Mouse (Mus musculus) hindbrain, embryonic 11.5 days (tissue): ENCODE data around the gene Anapc16. TPM values are rescaled to one million over a fixed set of nuclear protein-coding genes. Genes with fewer than 3 reads are reported as not detected.

ENCODE experiments used
- ATAC-seq: fragments of 200-750 bp; cut with Nextera tagmentation; 2 replicates; pipeline ENCODE4 v1.8.0; 2017; ENCODE audit warnings: mild to moderate bottlenecking, moderate TSS enrichment, moderate library complexity; ENCODE audit not compliant: low FRiP score
- DNase-seq: peaks from one replicate; pipeline ENCODE4 v3.0.0-alpha.2; 2015; ENCODE audit warnings: low spot score
- H3K27ac ChIP-seq: fragments of 300-500 bp; sonication (generic); 2 replicates; pipeline ENCODE4 v1.5.1; 2014; ENCODE audit warnings: mild to moderate bottlenecking, low read depth, low read length
- H3K27me3 ChIP-seq: fragments of 300-500 bp; sonication (generic); 2 replicates; pipeline ENCODE4 v1.6.1; 2014; ENCODE audit warnings: mild to moderate bottlenecking, low read length, moderate library complexity, mixed read lengths; ENCODE audit not compliant: control insufficient read depth, insufficient read depth
- H3K36me3 ChIP-seq: fragments of 300-500 bp; sonication (generic); 2 replicates; pipeline ENCODE4 v1.6.1; 2014; ENCODE audit warnings: mild to moderate bottlenecking, low read length, moderate library complexity, mixed read lengths; ENCODE audit not compliant: control insufficient read depth, insufficient read depth
- H3K4me1 ChIP-seq: fragments of 300-500 bp; sonication (generic); replicated peaks from 2 replicates; pipeline ENCODE4 v1.6.1; 2014; ENCODE audit warnings: low read length, mixed read lengths; ENCODE audit not compliant: control insufficient read depth, insufficient read depth
- H3K4me2 ChIP-seq: fragments of 300-500 bp; sonication (generic); replicated peaks from 2 replicates; pipeline ENCODE4 v1.6.1; 2014; ENCODE audit warnings: mild to moderate bottlenecking, low read depth, low read length
- H3K4me3 ChIP-seq: fragments of 300-500 bp; sonication (generic); 2 replicates; pipeline ENCODE4 v1.5.1; 2014; ENCODE audit warnings: low read depth, low read length
- H3K9ac ChIP-seq: fragments of 300-500 bp; sonication (generic); 2 replicates; pipeline ENCODE4 v1.6.1; 2014; ENCODE audit warnings: low read depth, low read length
- H3K9me3 ChIP-seq: fragments of 300-500 bp; sonication (generic); 2 replicates; pipeline ENCODE4 v1.6.1; 2016; ENCODE audit warnings: low read length; ENCODE audit not compliant: control insufficient read depth
- WGBS: fragments of 180-500 bp; shearing (Covaris S2); extraction: QIAGEN DNeasy Blood & Tissue Kit; methylation state at CpG from one replicate; pipeline ENCODE4 v1.1.7; 2014; 5-methylcytosine and 5-hydroxymethylcytosine counted together
- polyA plus RNA-seq: library from polyadenylated mRNA; unstranded; fragments of >200 nt; fragmentation: Nextera tagmentation; extraction: Ambion mirVana; gene quantifications from 2 replicates; pipeline ENCODE4 v1.2.1, GENCODE M21; 2014

Gene Anapc16
- polyA plus RNA-seq, 1 experiment from 2014 or later, result 115 TPM

DNA sequence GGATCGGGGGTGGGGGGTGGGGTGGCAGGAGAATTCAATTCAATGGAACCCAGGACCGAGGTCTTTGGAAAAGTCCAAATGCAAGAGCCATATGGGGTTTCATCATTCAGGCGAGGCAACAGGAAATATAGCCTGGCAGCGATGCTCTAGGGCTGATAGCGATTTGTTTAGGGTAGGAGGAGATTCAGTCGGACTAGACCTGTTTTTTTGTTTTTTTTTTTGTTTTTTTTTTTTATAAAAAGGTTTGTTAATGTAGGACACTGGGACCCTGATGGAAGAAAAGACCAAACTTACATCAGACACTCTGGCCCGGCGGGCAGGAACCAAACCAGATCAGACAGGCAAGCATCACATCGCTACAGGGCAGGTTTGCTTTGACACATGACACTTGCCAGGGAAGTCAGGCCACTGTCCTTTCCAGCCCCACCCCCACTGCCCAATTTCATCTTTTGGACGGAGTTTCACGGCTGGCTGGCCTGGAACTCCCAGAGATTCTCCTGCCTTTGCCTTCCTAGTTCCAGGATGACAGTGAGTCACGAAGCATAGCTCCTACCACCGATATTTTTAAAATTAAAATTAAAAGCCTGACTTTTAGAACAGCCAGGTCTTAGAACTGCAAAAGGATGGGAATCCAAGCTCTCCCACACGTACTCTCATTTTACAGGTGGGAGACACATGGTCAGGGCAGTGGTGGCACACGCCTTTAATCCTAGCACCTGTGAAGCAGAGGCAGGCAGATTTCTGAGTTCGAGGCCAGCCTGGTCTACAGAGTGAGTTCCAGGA, 50.0 kb downstream of the Anapc16 start:
- Histone ChIP-seq H3K4me1 (peaks cover 6% of the 10 kb centered on the region), H3K4me3 (peak overlapping the region; percentile 67), H3K27me3 (no peaks in the 10 kb centered on the region), H3K9me3 (no peaks in the 10 kb centered on the region), H3K27ac (peak overlapping the region; percentile 95), H3K36me3 (no peaks in the 10 kb centered on the region), H3K4me2 (peak overlapping the region; percentile 86), H3K9ac (peak overlapping the region; percentile 59)
- DNase-seq (peak; percentile 55), ATAC-seq (no peak)
- 19% methylated on average over 16 of the region's 16 CpGs for WGBS

DNA sequence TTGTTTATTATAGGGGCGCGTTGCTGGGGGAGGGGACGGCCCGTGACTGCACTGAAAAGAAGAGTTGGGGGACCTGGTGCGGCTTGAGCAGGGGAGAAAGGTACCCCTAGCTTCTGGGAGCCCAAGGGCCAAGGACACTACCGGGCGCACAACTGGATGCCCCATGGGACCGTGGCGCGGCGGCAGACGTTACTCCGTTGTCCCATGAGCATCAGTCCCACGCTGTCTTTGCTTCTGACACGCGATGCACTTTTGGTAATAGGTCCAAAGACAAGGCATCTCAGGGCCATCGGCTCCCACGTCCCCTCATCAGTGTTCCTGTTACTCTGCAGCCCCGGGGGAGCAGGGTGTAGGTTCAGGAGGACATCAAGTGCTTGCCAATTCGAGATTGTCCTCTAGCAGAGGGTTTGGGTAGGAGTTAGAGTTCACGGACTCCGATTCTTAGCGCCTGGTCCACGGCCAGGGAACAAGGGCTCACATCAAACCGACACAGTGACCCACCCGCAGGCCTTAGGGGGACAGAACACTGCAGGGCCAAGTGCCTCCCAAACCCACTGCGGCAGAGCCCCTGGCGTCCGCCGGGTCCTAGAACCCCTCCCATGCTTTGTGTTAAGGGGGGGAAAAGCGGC, 50.7 kb downstream of the Anapc16 start:
- Histone ChIP-seq H3K36me3 (no peaks in the 10 kb centered on the region), H3K27ac (peak overlapping the region; percentile 95), H3K27me3 (no peaks in the 10 kb centered on the region), H3K4me1 (peaks cover under 1% of the 10 kb centered on the region), H3K9me3 (no peaks in the 10 kb centered on the region), H3K9ac (peak overlapping the region; percentile 59), H3K4me2 (peak overlapping the region; percentile 86), H3K4me3 (peak overlapping the region; percentile 67)
- DNase-seq (peak; percentile 84), ATAC-seq (peak; percentile 56)
- WGBS, result 1% methylated on average over 31 of the region's 31 CpGs

DNA sequence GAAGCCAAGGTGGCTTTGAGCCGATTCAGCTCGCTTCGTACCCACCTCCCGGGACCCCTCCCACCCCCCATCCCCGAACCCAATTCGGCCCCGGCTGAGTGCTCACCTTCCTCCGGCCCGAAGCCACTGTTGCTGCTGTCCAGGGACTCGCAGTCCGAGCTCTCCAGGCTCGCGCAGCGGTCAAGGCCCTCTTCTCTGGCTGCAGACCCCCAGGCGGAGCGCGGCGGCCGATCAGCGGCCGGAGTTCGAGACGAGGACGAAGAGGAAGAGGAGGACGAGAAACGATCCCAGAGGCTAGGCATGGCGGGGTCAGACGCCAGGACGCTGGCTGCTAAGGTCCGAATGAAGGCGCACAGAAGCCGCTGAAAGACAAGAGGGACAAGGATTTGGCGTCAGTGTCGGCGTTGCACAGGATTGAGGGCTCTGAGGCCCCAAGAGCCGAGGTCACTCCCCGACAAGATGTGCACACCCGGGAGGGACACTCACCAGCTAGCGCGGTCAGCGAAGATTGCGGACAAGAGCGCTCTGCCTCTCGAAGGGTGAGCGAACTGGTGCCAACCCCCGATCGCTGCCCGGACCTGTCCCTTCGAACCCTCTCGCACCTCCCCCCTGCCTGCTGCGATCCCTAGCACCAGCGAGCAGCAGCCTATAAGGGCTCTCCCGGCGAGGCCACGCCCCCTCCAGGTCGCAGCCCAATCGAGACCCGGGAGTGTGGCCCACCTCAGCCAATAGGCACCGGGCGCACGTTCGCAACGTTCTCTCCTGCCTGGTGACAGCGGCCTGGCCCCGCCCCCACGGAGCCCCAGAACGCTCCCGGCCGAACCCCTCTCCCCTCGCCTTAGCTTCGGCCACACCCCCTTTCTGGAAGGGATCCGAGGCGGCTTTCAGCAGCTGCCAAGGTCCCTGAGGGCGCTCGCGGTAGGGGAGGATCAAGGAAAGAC, 51.5 kb downstream of the Anapc16 start, which contains the start of gene Ddit4:
Gene Ddit4, minus strand, starts transcription at position 624 of the 941 bp plus-strand sequence.
- ATAC-seq, result peak; percentile 96
- no peaks in the 10 kb centered on the region; the same call in 1 of the 2 replicates for H3K4me1 ChIP-seq
- under 1% methylated on average over 71 of the region's 76 CpGs for WGBS

DNA sequence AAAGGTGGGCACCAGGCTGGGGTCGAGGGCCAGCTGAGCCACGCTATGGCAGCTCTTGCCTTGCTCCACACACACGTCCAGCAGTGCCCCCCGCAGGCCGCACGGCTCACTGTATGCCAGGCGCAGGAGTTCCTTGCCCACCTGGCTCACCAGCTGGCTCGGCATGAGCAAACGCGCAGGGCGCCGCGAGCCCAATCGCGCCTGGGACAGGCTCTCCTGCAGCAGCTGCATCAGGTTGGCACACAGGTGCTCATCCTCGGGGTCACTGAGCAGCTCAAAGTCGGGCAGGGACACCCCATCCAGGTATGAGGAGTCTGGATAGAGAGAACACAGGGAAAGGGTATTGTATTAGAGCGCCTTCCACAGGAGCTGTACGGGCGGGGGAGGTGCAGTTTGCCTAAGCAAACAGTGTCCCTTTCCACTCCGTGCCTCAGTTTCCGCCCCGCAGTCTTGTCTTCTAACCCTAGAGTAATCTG, 52.2 kb downstream of the Anapc16 start:
- no peaks in the 10 kb centered on the region; the same call in 1 of the 2 replicates for H3K4me1 ChIP-seq
- H3K9ac ChIP-seq, result peak overlapping the region; percentile 84
- ATAC-seq, result peak; percentile 26
- H3K9me3 ChIP-seq, result no peaks in the 10 kb centered on the region
- peak overlapping the region; percentile 88 for H3K27ac ChIP-seq
- DNase-seq, result peak; percentile 75
- H3K36me3 ChIP-seq, result no peaks in the 10 kb centered on the region
- under 1% methylated on average over 23 of the region's 23 CpGs for WGBS
- H3K27me3 ChIP-seq, result no peaks in the 10 kb centered on the region
- peak overlapping the region; percentile 86 for H3K4me2 ChIP-seq
- H3K4me3 ChIP-seq, result peak overlapping the region; percentile 67

More for the DNA sequence above, 51.5 kb downstream of the Anapc16 start, which contains the start of gene Ddit4:
- H3K9ac ChIP-seq, result peak within 1 kb of the TSS; percentile 84
- DNase-seq, result peak; percentile 99
- no peaks in the 10 kb centered on the region for H3K36me3 ChIP-seq
- peak within 1 kb of the TSS; percentile 95 for H3K27ac ChIP-seq
- no peaks in the 10 kb centered on the region for H3K9me3 ChIP-seq
- peak within 1 kb of the TSS; percentile 86 for H3K4me2 ChIP-seq
- no peaks in the 10 kb centered on the region for H3K27me3 ChIP-seq
- H3K4me3 ChIP-seq, result peak within 1 kb of the TSS; percentile 67

DNA sequence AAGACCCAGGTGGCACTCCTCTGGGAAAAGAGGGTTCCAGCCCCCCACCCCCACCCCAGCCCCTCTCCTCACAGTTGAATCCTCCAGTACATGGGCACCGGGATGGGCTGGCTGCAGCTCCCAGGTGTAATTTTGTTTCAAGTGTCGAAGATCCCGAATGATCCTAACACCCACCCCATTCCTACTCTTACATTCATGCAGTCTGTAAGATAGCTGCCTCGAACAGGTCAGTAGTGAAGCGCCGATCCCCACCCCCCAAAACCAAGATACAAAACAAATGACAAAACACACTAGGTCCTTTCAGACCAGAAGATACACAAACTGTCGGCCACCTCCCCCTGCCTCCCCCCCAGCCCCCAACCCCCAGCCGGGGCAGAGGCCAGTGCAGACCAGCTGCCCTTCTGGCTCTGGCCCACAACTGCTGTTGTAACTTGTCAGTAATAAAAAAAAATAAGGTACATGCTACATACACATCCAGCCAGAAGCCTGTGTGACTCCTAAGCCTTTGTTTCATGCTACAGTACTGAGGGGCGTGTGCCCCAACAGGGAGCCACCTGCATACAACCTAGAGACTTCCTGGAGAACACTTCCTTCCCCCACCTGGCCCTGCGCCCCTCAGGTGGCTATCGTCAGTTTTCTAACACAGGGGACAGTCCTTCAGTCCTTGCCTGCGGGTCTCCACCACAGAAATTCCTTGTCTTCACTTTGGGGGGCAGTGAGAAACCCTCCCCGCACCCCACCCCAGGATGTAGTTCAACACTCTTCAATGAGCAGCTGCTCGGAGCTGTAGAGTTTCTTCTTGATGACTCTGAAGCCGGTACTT, 52.9 kb downstream of the Anapc16 start:
- H3K27ac ChIP-seq, result no peak overlapping the region
- no peak for ATAC-seq

DNA sequence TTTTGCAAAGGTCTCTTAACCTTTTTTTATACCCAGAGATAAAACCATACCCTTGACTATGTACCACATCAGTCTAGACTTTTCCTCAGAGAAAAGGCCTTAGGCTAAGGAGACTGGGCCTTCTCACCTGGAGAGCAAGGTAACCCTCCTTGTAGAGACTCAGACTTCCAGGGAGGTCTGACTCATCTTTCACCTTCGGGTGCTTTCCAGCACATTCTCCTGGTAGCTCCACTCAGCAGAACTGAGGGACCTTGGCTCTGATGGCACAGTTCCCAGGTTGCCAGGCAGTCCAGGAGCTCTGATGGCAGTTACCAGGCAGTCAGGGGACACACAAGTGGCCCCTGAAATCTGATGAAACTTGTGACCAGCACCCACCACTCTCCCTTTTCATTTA, 53.7 kb downstream of the Anapc16 start:
- WGBS, result 81% methylated on average over 1 of the region's 1 CpGs
- no peak overlapping the region; the same call in 1 of the 2 replicates for H3K9ac ChIP-seq
- ATAC-seq, result no peak

More for the DNA sequence above, 52.9 kb downstream of the Anapc16 start:
- no peak for DNase-seq
- H3K36me3 ChIP-seq, result no peaks in the 10 kb centered on the region
- no peaks in the 10 kb centered on the region for H3K27me3 ChIP-seq
- WGBS, result 35% methylated on average over 15 of the region's 15 CpGs
- H3K9me3 ChIP-seq, result no peaks in the 10 kb centered on the region
- H3K4me2 ChIP-seq, result peak overlapping the region; percentile 86
- peak overlapping the region; percentile 67 for H3K4me3 ChIP-seq
- no peaks in the 10 kb centered on the region; the same call in 1 of the 2 replicates for H3K4me1 ChIP-seq
- H3K9ac ChIP-seq, result peak overlapping the region; percentile 84

DNA sequence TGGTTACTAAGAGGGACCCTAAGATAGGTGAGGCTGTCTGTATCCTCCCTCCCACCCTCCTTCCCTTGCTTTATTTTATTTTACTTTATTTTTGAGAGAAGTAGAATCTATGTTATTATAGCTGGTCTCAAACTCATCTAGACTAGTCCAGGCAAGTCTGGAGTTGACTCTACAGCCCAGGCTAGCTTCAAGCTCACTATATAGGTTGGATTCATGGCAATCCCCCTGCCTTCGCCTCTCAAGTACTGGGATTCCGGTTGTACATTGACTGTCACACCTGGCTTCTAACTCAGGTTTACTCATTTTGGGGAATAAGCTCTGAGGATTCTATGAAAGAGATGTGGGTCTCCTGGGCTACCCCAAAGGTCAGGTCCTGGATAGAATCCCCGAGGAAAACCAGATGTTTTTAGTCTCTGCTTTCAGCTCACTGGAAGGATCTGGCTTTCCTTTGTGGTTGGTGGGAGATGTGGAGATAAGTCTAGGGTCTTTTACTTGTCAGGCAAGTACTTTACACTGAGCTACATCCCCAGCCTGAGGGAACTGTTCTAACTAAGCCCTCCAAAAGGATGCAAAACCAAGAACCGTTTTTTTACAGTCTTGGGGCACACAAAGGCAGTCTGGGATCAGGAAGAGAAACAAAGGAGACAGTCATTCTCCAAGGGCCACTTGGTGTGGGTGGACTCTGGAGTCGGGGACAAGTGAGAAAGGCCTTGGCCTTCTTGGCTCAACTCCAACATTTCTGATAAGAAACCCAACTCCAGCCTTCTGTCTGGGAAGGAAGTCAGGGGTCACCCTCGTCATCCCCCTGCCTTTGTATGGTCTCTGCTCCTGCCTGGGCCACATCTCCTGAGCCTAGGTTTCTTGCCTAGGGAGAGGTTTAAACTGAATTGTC, 54.3 kb downstream of the Anapc16 start:
- DNase-seq, result no peak

More for the DNA sequence above, 53.7 kb downstream of the Anapc16 start:
- Histone ChIP-seq H3K27me3 (no peaks in the 10 kb centered on the region), H3K9me3 (no peaks in the 10 kb centered on the region), H3K36me3 (no peaks in the 10 kb centered on the region), H3K4me3 (no peak overlapping the region), H3K4me2 (peak overlapping the region; percentile 86), H3K27ac (no peak overlapping the region), H3K4me1 (no peaks in the 10 kb centered on the region; the same call in 1 of the 2 replicates)
- DNase-seq, result no peak

More for the DNA sequence above, 54.3 kb downstream of the Anapc16 start:
- WGBS, result 52% methylated on average over 6 of the region's 6 CpGs
- Histone ChIP-seq H3K4me3 (no peak overlapping the region), H3K27ac (no peak overlapping the region), H3K36me3 (no peaks in the 10 kb centered on the region), H3K27me3 (no peaks in the 10 kb centered on the region), H3K9me3 (no peaks in the 10 kb centered on the region), H3K4me2 (no peak overlapping the region), H3K4me1 (no peaks in the 10 kb centered on the region; the same call in 1 of the 2 replicates), H3K9ac (no peak overlapping the region)
- ATAC-seq, result no peak
